Mouse (Mus musculus): ENCODE measurements around the gene Slc24a4. TPM values are rescaled to one million over a fixed set of nuclear protein-coding genes. Genes with fewer than 3 reads are reported as not detected.

Gene Slc24a4
- polyA plus RNA-seq, 1 experiment from 2014 or later, result 0.26 TPM

DNA sequence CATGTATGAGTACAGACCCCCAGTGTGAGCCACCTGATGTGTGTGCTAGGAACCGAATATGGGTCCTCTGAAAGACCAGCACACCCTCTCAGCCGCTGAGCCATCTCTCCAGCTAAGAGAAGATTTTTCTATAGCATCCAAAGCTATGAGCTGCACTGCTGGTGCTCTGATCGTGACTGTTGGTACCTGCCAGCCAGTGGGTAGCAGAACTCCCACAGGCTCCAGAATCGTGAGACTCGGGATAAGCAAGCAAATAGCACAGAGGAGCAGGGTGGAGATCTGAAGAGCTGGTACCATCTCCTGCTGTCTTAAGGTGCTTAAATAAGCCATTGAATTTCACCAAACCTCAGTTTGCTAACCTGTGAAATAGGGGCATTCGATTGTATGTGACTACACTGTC is 119.6 kb downstream of the Slc24a4 start:
- WGBS, result 91% methylated on average over 6 of the region's 6 CpGs
- H3K4me3 ChIP-seq (ENCODE audit: low read depth, low read length), result no peak overlapping the region
- H3K4me1 ChIP-seq (ENCODE audit: control insufficient read depth, insufficient read depth, low read length), result no peaks in the 10 kb centered on the region
- DNase-seq (ENCODE audit: low spot score, missing footprints) (no peak), ATAC-seq (ENCODE audit: low FRiP score) (no peak)
- H3K4me2 ChIP-seq, result no peak overlapping the region
- no peaks in the 10 kb centered on the region for H3K27me3 ChIP-seq (ENCODE audit: control insufficient read depth, insufficient read depth, low read length)
- H3K27ac ChIP-seq (ENCODE audit: low read depth, low read length), result no peak overlapping the region
- no peaks in the 10 kb centered on the region for H3K9me3 ChIP-seq (ENCODE audit: control insufficient read depth, low read length)
- H3K36me3 ChIP-seq (ENCODE audit: control insufficient read depth, insufficient read depth, low read length), result no peaks in the 10 kb centered on the region
- no peak overlapping the region for H3K9ac ChIP-seq (ENCODE audit: low read length)

DNA sequence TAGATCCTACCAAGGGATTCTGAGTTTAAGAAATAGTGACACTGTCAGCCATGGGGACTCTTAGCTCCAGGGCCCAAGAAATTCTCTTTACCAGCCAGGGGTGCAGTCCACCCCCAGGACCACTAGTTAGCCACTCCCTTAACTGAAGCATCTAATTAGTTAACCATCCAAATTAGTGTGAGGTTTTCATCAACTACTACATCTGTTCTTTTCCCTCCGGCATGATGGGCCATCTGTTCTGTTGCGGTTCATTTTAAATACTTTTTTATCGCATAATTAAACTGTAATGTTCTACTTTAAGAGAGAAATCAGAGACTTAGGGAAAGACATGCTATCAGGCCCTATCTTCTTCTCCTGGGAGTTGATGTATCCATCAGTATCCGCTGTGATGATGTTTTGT is 121.8 kb downstream of the Slc24a4 start:
- no peak for DNase-seq (ENCODE audit: low spot score, missing footprints)
- Histone ChIP-seq H3K4me2 (no peak overlapping the region), H3K27ac (ENCODE audit: low read depth, low read length) (no peak overlapping the region), H3K9me3 (ENCODE audit: control insufficient read depth, low read length) (no peaks in the 10 kb centered on the region), H3K36me3 (ENCODE audit: control insufficient read depth, insufficient read depth, low read length) (no peaks in the 10 kb centered on the region), H3K4me3 (ENCODE audit: low read depth, low read length) (no peak overlapping the region), H3K27me3 (ENCODE audit: control insufficient read depth, insufficient read depth, low read length) (no peaks in the 10 kb centered on the region), H3K9ac (ENCODE audit: low read length) (no peak overlapping the region), H3K4me1 (ENCODE audit: control insufficient read depth, insufficient read depth, low read length) (no peaks in the 10 kb centered on the region)
- ATAC-seq (ENCODE audit: low FRiP score), result no peak
- 93% methylated on average over 4 of the region's 4 CpGs for WGBS

DNA sequence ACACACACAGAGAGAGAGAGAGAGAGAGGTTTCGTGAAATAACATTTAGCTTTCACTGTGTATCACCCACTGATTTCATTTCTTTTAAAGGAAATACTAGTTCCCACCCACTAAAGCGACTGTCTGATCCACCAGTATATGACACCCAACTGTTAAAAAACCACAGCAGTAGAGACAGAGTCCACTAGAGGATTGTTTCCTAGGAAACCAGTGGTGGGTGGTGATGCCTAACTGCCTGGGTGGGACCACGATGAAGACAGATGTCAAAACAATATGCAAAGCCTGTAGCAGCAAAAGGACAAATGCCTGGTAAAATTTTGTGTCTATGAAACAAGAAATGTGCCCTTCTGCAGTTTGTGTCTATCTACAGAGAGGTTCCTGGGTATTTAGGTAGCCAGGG is 122.5 kb downstream of the Slc24a4 start:
- 85% methylated on average over 3 of the region's 3 CpGs for WGBS
- no peak overlapping the region for H3K4me2 ChIP-seq
- H3K4me1 ChIP-seq (ENCODE audit: control insufficient read depth, insufficient read depth, low read length), result no peaks in the 10 kb centered on the region
- H3K4me3 ChIP-seq (ENCODE audit: low read depth, low read length), result no peak overlapping the region
- ATAC-seq (ENCODE audit: low FRiP score) (no peak), DNase-seq (ENCODE audit: low spot score, missing footprints) (no peak)
- no peaks in the 10 kb centered on the region for H3K36me3 ChIP-seq (ENCODE audit: control insufficient read depth, insufficient read depth, low read length)
- H3K9ac ChIP-seq (ENCODE audit: low read length), result no peak overlapping the region
- no peaks in the 10 kb centered on the region for H3K27me3 ChIP-seq (ENCODE audit: control insufficient read depth, insufficient read depth, low read length)
- H3K27ac ChIP-seq (ENCODE audit: low read depth, low read length), result no peak overlapping the region
- no peaks in the 10 kb centered on the region for H3K9me3 ChIP-seq (ENCODE audit: control insufficient read depth, low read length)

DNA sequence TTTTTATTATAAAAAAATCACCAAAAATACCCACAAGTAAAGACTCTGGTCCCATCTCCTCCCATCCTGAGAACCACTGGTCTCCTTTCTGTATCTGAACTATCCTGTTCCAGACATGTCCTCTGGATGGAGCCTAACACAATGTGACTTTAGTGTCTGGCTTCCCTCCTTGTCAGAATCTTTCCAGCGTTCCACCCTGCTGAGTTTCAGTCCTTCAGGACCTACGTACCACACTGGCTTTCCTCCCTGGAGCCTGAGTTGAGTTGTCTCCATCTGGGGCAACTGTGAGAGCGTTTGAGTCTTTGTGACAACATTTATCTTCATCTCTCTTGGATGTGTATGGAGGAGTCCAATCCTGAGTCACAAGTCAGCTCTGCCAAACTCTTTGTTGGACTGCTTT is 123.5 kb downstream of the Slc24a4 start:
- no peak overlapping the region for H3K4me3 ChIP-seq (ENCODE audit: low read depth, low read length)
- ATAC-seq (ENCODE audit: low FRiP score), result no peak
- H3K36me3 ChIP-seq (ENCODE audit: control insufficient read depth, insufficient read depth, low read length), result no peaks in the 10 kb centered on the region
- no peaks in the 10 kb centered on the region for H3K9me3 ChIP-seq (ENCODE audit: control insufficient read depth, low read length)
- no peaks in the 10 kb centered on the region for H3K27me3 ChIP-seq (ENCODE audit: control insufficient read depth, insufficient read depth, low read length)
- DNase-seq (ENCODE audit: low spot score, missing footprints), result no peak
- no peaks in the 10 kb centered on the region for H3K4me1 ChIP-seq (ENCODE audit: control insufficient read depth, insufficient read depth, low read length)
- H3K27ac ChIP-seq (ENCODE audit: low read depth, low read length), result no peak overlapping the region
- H3K4me2 ChIP-seq, result no peak overlapping the region
- no peak overlapping the region for H3K9ac ChIP-seq (ENCODE audit: low read length)
- 67% methylated on average over 3 of the region's 3 CpGs for WGBS

DNA sequence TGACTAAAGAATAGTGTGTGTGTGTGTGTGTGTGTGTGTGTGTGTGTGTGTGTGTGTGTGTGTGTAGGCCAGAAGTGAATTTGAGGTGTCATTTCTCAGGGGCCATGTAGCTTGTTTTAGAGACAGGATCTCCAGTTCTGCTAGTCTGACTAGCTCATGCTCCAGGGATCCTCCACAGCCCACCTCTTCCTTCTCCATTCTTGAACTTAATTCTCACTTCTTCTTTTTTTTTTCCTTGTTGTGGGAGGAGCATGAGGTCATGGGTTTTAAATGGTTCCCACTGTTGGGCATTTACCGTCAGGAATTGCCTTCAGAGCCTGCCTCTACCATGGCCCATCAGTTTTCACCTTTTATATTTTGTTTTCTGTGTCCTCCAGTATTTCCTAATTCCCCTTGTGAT is 124.0 kb downstream of the Slc24a4 start:
- ATAC-seq (ENCODE audit: low FRiP score), result no peak
- no peak overlapping the region for H3K9ac ChIP-seq (ENCODE audit: low read length)
- H3K36me3 ChIP-seq (ENCODE audit: control insufficient read depth, insufficient read depth, low read length), result no peaks in the 10 kb centered on the region
- 78% methylated on average over 1 of the region's 1 CpGs for WGBS
- H3K4me2 ChIP-seq, result no peak overlapping the region
- DNase-seq (ENCODE audit: low spot score, missing footprints), result no peak
- H3K4me1 ChIP-seq (ENCODE audit: control insufficient read depth, insufficient read depth, low read length), result no peaks in the 10 kb centered on the region
- H3K27ac ChIP-seq (ENCODE audit: low read depth, low read length), result no peak overlapping the region
- H3K9me3 ChIP-seq (ENCODE audit: control insufficient read depth, low read length), result no peaks in the 10 kb centered on the region
- H3K27me3 ChIP-seq (ENCODE audit: control insufficient read depth, insufficient read depth, low read length), result no peaks in the 10 kb centered on the region
- no peak overlapping the region for H3K4me3 ChIP-seq (ENCODE audit: low read depth, low read length)

DNA sequence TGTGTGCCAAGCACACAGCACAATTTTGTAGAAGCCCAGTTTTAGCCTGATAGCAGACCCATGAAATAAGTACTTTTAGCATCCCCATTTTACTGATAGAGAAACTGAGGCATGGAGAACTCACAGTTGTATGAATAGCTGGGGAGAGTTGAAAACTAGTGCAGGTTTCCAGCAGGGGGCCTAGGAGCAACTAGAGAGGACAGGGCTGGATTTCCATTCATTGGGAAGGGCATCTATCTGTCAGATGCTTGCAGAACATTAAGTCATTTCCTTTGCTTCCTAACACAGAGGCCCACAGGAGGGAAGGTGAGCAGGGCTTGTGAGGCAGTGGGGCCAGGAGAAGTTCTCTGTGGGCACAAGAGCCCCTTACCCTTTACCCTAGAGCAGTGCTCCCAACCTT is 126.5 kb downstream of the Slc24a4 start:
- H3K27ac ChIP-seq (ENCODE audit: low read depth, low read length), result no peak overlapping the region
- no peaks in the 10 kb centered on the region for H3K9me3 ChIP-seq (ENCODE audit: control insufficient read depth, low read length)
- H3K4me1 ChIP-seq (ENCODE audit: control insufficient read depth, insufficient read depth, low read length), result no peaks in the 10 kb centered on the region
- H3K27me3 ChIP-seq (ENCODE audit: control insufficient read depth, insufficient read depth, low read length), result no peaks in the 10 kb centered on the region
- no peak for DNase-seq (ENCODE audit: low spot score, missing footprints)
- no peak for ATAC-seq (ENCODE audit: low FRiP score)
- no peak overlapping the region for H3K4me3 ChIP-seq (ENCODE audit: low read depth, low read length)
- no peak overlapping the region for H3K4me2 ChIP-seq
- no peaks in the 10 kb centered on the region for H3K36me3 ChIP-seq (ENCODE audit: control insufficient read depth, insufficient read depth, low read length)
- H3K9ac ChIP-seq (ENCODE audit: low read length), result no peak overlapping the region

DNA sequence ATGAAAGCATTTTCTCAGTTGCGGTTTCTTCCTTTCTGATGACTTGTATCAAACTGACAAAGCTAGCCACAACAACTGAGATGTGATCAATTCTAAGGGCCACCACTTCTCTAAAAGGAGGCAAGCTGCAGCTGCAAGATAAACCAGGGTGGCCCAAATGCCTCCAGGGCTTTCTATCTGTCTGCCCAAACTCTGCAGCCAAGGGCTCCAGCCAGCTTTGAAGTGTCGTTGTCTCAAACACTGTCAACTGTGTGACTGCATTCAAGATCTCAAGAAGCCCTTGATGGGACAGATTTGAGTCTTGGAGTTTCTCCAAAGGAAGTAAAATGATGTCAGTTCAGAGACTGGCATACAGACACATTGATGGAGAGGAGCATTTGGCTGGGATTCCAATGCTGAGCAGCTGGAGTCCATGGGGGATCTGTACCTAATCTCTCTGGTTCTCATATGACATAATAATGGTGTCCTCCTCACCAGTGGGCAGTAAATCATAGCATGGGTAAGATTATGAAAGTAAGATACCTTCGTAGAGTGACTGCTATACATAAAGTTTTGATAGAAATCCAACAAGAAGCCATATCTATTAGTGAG is 130.1 kb downstream of the Slc24a4 start:
- Histone ChIP-seq H3K27me3 (ENCODE audit: control insufficient read depth, insufficient read depth, low read length) (no peaks in the 10 kb centered on the region), H3K27ac (ENCODE audit: low read depth, low read length) (no peak overlapping the region), H3K9me3 (ENCODE audit: control insufficient read depth, low read length) (no peaks in the 10 kb centered on the region), H3K4me3 (ENCODE audit: low read depth, low read length) (no peak overlapping the region), H3K4me1 (ENCODE audit: control insufficient read depth, insufficient read depth, low read length) (no peaks in the 10 kb centered on the region), H3K4me2 (no peak overlapping the region), H3K9ac (ENCODE audit: low read length) (no peak overlapping the region), H3K36me3 (ENCODE audit: control insufficient read depth, insufficient read depth, low read length) (no peaks in the 10 kb centered on the region)
- no peak for DNase-seq (ENCODE audit: low spot score, missing footprints)
- no peak for ATAC-seq (ENCODE audit: low FRiP score)
- WGBS, result 88% methylated on average over 3 of the region's 3 CpGs

DNA sequence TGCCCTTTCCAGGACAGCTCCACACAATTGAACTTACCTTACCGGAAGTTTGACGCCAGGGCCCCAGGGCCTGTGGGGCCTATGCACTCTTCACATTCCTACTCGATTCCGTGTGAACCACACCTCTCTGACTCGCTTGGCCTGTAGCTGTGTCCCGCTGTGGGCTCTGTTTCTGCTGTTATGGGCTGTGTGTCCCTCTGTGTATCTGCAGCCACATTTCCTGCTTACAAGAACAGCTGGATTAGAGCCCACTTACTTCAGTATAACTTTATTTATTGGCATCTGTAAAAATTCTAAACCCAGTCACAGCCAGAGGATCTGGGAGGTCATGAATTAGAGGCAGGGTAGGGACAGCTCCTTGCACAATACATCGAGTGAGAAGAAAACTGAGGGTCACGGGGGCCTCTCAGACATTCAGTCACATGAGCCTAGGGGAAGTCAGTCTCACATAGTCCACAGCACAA is 133.4 kb downstream of the Slc24a4 start:
- no peak for DNase-seq (ENCODE audit: low spot score, missing footprints)
- no peaks in the 10 kb centered on the region for H3K36me3 ChIP-seq (ENCODE audit: control insufficient read depth, insufficient read depth, low read length)
- 46% methylated on average over 8 of the region's 8 CpGs for WGBS
- no peak overlapping the region for H3K27ac ChIP-seq (ENCODE audit: low read depth, low read length)
- H3K4me1 ChIP-seq (ENCODE audit: control insufficient read depth, insufficient read depth, low read length), result no peaks in the 10 kb centered on the region
- no peak overlapping the region for H3K9ac ChIP-seq (ENCODE audit: low read length)
- H3K27me3 ChIP-seq (ENCODE audit: control insufficient read depth, insufficient read depth, low read length), result no peaks in the 10 kb centered on the region
- H3K4me3 ChIP-seq (ENCODE audit: low read depth, low read length), result no peak overlapping the region
- no peak for ATAC-seq (ENCODE audit: low FRiP score)
- H3K9me3 ChIP-seq (ENCODE audit: control insufficient read depth, low read length), result no peaks in the 10 kb centered on the region
- H3K4me2 ChIP-seq, result no peak overlapping the region

DNA sequence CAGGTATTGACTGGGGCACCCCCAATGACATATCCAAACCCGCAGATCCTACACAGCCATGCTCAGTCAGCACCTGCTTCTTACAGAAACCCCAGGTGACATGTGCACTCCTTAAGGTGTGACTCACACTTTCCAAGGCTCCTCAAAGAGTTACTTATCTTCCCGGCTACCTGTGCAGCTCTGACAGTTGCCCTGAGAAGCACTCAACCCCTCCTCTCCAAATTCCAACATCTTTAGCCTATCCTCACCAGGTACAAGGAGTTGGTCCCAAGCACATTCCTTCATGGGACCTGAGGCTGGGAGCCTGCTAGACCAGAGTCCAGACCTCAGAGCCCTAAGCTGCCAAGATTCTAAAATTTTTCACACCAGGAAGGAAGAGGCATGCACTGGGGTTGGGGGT is 134.3 kb downstream of the Slc24a4 start:
- Histone ChIP-seq H3K4me2 (no peak overlapping the region), H3K4me3 (ENCODE audit: low read depth, low read length) (no peak overlapping the region), H3K9ac (ENCODE audit: low read length) (no peak overlapping the region), H3K4me1 (ENCODE audit: control insufficient read depth, insufficient read depth, low read length) (no peaks in the 10 kb centered on the region), H3K27me3 (ENCODE audit: control insufficient read depth, insufficient read depth, low read length) (no peaks in the 10 kb centered on the region), H3K27ac (ENCODE audit: low read depth, low read length) (no peak overlapping the region), H3K9me3 (ENCODE audit: control insufficient read depth, low read length) (no peaks in the 10 kb centered on the region), H3K36me3 (ENCODE audit: control insufficient read depth, insufficient read depth, low read length) (no peaks in the 10 kb centered on the region)
- 93% methylated on average over 2 of the region's 2 CpGs for WGBS
- ATAC-seq (ENCODE audit: low FRiP score) (no peak), DNase-seq (ENCODE audit: low spot score, missing footprints) (peak; percentile 37)

DNA sequence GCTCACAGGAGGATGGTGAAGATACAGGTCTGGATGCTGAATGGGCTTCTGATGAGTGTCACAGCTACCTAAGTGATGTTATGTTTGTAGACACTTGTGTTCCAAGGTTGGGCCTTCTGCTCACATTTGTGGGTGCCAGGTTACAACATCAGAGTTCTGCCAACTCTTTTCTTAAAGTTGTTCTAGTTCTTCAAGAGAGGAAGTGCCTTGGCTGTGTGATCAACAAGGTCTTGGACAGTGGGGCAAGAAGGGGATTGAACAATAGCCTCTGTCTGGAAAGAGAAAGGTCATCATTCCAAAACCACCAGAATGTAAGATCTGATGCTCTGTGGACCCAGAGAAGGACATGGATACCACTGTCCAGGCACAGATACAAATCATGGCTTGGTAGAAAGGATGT is 134.7 kb downstream of the Slc24a4 start:
- H3K9me3 ChIP-seq (ENCODE audit: control insufficient read depth, low read length), result no peaks in the 10 kb centered on the region
- no peak overlapping the region for H3K4me3 ChIP-seq (ENCODE audit: low read depth, low read length)
- DNase-seq (ENCODE audit: low spot score, missing footprints) (peak; percentile 67), ATAC-seq (ENCODE audit: low FRiP score) (no peak)
- H3K27me3 ChIP-seq (ENCODE audit: control insufficient read depth, insufficient read depth, low read length), result no peaks in the 10 kb centered on the region
- H3K9ac ChIP-seq (ENCODE audit: low read length), result no peak overlapping the region
- no peak overlapping the region for H3K27ac ChIP-seq (ENCODE audit: low read depth, low read length)
- no peaks in the 10 kb centered on the region for H3K4me1 ChIP-seq (ENCODE audit: control insufficient read depth, insufficient read depth, low read length)
- no peak overlapping the region for H3K4me2 ChIP-seq
- no peaks in the 10 kb centered on the region for H3K36me3 ChIP-seq (ENCODE audit: control insufficient read depth, insufficient read depth, low read length)
